Mouse (Mus musculus): ENCODE data around the gene Tle2.

DNA sequence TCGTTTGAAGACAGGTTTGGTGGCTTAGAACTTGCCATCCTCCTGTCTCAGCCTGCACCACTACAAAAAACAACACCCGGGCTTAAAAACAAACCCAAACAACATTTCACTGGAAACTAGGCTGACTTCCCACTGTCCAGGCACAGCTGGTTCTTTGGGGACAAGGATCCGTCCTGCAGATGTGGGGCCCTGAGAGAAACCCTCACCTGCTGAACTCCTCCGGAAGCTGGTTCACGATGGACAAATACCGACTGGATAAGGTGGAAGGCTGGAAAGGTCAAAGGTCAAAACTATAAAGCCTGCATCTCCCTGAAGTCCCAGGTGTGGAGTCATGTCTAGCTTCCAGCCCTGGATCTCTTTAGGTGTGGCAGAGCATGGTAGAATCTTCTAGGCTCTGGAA, 24.5 kb downstream of the Tle2 start:
- TF ChIP-seq POLR2A (IDR thresholded peaks at IDR 0.05; ENCODE audit: borderline replicate concordance, extremely low read depth, low read depth, low read length) (no peak), CTCF (IDR thresholded peaks at IDR 0.05; ENCODE audit: insufficient read depth, low read length) (no peak)
